Mouse (Mus musculus): ENCODE measurements around the gene Dll4. TPM values are rescaled to one million over a fixed set of nuclear protein-coding genes. Genes with fewer than 3 reads are reported as not detected.

Dll4 gene
- polyA plus RNA-seq, 1 experiment, result 17.0 TPM

DNA sequence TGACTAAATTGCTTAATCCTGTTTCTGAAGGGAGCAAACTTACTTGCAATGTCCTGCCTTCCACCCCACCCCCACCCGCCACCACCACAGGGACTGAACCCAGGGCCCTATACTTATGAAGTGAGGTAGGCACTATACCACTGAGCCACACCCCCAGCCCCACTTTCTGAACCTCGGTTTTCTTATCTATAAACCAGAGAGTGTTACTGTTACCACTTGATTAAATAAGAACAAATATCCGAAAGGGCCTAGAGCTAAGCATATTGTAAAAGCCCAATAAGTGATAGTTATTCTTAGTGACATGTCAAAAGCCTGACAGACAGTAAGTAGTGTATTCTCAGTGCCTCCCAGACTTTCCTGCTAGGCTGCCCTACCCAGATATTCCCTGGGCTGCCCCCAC lies 21.2 kb upstream of the Dll4 start:
- DNase-seq (ENCODE audit: low read depth, low spot score), result no peak
- WGBS, result 67% methylated on average over 3 of the region's 3 CpGs

DNA sequence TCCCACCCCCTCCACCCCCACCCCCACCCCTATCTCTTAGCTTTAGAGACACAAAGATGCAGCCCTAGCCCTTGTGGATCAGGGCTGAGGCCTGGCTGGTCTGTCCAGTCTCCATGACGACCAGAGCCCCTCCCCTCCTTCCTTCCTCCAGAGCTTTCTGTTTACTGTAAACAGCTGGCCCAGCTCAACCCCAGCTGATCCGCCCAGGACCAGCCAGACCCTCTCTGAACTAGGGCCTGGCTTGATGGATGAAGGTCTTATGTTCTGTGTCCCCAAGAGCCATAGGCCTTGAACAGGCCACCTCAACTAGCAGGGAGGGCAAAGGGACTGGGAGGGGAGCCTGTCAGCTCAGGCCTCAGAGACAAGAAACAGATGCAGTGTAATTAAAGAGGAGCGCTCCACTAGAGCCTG lies 20.8 kb upstream of the Dll4 start:
- 54% methylated on average over 3 of the region's 3 CpGs for WGBS
- DNase-seq (ENCODE audit: low read depth, low spot score), result no peak

DNA sequence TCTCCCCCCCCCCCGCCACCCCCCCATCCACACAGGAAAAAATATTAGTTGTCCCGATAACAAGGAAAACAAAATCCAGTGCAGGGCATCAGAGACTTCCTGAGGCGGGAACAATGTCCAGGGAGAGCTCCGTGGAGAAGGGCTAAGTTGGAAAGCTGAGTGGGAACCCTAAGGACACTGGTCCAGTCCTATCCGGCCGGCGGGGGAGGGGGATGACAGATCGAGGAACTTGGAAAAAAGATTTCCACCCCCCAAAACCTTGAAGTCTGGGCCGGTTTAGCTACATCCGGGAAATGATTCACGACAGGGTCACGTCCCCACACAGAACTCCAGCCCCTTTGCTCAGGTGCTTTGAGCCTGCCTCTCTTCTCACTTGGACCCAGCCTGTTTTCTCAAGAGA lies 14.0 kb upstream of the Dll4 start:
- 67% methylated on average over 12 of the region's 12 CpGs for WGBS
- no peak for DNase-seq (ENCODE audit: low read depth, low spot score)

DNA sequence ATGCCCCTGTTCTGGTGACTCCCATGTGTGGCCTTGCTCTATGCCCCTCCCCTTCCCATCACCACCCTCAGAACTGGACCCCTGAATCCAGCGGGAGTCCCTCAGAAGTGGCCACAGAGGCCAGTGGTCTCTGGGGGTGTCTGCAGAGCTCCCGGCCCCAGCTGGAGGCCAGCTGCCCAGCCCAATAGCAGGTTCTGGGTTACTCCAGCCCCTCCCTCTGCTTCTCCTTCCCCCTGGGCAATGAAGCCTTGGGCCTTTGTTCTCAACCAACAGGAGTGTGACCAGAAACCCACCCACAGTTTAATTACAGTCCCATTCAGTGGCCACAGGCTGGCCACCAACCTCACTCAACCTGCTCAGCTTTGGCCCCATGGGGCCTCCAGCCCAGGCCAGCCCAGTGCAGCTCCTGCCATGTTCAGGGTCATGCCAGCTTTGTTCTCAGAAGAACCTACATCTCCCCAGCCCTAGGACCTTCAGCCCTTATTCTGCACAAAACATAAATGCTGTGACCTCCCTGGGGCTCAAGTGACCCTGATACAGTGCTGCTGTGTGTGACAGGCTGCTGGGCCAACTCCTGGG lies 13.1 kb upstream of the Dll4 start:
- DNase-seq (ENCODE audit: low read depth, low spot score), result no peak
- WGBS, result 74% methylated on average over 2 of the region's 2 CpGs

DNA sequence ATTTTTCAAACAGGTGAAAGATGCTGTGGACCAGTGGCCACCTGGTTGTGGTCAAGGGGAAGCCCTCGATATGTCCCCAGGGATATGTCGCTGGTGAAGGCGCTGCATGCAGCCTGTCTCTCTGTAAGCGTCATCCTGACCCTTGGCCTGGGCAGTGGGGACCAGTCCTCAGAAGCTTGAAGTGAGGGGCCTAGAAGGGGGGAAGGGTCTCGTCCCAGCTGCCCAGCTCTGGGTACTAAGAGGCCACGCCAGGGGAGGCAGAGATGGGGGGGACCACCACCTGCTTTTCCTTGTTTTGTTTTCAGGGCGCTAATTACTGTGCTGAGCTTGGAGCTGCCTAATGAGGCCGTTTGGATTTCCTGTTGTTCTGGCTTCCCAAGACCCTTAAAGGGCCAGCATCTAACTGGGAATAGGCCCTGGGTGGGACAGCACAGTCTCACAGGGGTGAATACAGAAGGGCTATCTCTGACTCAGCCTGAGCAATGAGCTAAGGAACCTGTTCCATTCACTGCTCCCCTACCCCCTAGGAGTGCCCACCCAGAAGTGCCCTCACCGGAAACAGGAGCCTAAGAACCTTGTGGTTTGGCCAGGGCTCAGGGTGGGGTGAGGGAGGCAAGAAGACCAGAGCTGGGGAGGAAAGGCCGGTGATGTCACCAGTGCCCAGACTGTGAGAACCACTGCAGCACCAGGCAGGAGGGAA lies 11.7 kb upstream of the Dll4 start:
- WGBS, result 68% methylated on average over 10 of the region's 10 CpGs
- no peak for DNase-seq (ENCODE audit: low read depth, low spot score)

DNA sequence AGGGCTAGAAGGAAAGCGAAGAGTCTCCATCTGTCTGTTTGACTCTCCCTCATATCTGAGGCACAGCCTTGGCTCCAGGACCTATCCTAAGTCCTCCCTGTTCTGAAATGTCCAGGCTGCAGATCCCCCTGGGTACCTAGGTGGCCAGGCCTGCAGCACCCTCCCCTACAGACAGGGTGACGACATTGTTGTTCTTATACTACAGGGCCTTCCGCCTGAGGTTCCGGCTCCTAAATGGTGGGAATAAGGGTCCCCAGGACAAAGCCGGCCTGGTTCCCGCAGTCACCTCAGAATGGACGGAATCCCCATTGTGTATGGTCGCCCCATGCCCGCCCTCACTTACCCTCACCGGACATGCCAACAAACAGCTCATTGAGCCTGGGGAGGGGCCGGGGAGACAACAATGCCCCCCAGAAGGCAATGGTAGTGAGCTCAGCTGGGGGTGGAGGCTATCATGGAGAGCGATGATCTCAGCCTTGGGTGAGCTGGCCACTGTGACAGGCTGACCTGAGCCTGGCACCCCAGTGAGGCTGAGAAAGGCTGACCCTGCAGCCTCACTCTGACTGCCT lies 10.8 kb upstream of the Dll4 start:
- WGBS, result 88% methylated on average over 12 of the region's 12 CpGs
- DNase-seq (ENCODE audit: low read depth, low spot score), result no peak

DNA sequence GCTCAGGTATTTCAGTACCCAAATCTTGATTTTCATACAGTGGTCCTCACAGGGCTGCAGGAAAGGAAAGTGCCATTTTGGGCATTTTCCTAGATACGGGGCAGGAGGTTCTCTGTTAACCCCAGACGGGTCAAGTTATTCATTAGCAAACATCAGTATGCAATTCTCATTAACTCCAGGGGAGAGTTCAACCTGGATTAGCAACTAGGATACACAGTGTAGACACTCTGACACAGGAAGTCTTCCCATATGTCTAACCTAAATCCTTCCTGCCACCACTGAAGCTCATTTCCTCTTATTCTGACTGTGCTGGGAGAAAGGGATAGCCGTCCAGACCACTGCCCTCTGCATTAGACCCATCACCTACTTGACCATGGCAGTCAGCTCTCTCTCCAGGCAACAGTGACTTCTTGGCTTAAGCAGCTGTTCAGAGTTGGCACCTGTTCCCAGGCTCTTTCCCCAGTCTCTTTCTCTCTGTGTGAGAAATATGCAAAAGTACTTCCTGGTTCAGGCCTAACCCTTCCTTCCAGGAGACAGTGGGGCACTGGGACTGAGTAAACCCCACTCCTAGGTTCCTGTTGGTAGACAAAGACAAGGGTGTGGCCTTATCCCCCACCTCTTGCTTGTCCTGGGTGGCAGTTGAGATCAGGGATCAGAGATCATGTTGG lies 7.4 kb upstream of the Dll4 start:
- no peak for DNase-seq (ENCODE audit: low read depth, low spot score)
- 26% methylated on average over 3 of the region's 3 CpGs for WGBS

DNA sequence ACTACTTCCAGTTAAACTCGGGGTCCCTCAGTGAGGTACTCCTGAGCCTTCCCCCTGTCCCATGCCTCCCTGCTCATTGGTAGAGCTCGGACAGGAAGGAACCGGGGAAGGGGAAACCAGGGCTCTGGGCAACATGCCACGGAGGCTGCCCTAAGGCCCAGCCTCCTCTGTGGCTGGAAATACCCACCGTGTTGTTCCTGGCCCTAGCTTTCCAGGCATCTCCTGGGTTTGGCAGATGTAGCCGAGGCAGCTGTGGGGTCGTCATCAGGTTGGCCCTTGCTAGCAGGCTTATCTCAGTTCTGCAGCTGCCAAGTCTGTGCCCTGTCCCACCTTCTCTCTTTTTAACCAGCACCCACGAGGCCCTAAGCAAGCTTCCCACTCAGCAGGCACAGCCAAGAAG lies 5.0 kb upstream of the Dll4 start:
- 59% methylated on average over 8 of the region's 8 CpGs for WGBS
- no peak for DNase-seq (ENCODE audit: low read depth, low spot score)

DNA sequence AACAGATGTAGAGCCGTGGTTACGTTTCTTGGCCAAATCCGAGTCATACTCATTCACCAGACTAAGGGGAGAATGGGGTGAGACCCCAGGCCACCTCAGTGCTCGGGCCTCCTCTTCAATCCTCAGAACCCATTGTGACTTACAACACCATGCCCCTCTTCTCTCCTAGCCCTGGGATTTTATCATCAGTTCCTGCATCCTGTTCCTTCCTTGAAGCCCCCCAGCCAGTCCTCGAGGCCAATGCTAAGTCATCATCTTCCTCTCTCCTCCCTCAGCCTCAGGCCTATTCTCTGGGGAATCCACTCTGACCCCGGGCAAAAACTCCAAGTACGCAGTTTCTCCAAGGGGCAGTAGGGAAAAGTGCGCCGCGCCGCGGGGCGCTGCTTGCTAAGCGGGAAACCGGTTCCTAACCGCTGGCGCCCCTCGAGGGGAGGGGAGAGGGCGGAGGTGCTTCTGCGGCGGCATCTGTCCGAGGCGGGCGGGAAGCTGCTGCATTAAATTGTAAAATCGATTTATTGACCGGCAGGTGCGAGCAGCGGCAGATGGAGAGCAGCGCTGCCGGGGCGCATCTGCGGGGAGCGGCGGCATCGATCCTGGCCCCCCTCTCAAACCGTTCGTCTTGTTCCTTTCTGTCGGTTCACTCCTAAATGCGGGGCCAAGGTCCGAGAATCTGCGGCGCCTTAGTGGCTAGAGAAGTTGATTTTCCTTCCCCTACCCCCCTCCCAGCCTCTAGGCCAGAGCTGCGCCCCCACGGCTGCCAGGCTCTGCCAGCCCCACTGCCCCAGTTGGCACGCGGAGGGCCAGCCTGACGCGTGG lies 3.6 kb upstream of the Dll4 start:
- DNase-seq (ENCODE audit: low read depth, low spot score), result no peak
- WGBS, result 10% methylated on average over 48 of the region's 48 CpGs

DNA sequence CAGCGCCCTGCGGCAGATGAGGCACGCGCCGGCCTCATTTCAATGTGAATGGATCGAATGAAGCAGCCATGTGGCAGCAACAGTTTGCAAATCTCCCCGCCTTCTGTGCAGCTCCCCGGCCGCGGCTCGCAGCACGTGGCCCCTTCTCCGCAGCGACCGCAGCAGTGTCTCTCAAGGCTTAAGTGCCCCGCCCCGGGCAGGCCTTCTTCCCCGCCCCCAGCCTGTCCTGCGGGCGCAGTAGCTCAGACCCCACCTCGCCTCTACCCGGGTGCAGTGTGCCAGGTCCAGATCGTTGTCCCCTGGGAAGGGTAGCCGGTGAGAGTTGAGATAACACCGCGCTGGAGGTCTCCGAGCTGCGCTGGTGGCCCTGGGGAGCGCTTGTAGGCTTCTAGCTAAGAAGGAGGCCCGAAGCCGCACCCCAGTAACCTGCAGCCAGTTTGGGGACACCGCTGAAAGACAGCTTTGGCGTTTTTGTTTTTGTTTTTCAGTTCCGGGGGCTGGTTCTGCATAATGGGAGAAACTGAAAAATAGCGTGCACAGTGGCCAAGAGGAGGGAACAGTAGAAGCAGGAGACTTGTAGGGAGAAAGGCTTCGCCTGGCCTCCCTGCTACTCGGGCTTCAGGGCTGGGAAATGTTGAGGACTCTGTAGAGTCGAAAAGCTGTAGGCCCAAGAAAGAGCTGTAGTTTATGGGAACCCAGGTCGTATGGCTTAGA lies 2.8 kb upstream of the Dll4 start:
- no peak for DNase-seq (ENCODE audit: low read depth, low spot score)
- WGBS, result 36% methylated on average over 39 of the region's 39 CpGs

DNA sequence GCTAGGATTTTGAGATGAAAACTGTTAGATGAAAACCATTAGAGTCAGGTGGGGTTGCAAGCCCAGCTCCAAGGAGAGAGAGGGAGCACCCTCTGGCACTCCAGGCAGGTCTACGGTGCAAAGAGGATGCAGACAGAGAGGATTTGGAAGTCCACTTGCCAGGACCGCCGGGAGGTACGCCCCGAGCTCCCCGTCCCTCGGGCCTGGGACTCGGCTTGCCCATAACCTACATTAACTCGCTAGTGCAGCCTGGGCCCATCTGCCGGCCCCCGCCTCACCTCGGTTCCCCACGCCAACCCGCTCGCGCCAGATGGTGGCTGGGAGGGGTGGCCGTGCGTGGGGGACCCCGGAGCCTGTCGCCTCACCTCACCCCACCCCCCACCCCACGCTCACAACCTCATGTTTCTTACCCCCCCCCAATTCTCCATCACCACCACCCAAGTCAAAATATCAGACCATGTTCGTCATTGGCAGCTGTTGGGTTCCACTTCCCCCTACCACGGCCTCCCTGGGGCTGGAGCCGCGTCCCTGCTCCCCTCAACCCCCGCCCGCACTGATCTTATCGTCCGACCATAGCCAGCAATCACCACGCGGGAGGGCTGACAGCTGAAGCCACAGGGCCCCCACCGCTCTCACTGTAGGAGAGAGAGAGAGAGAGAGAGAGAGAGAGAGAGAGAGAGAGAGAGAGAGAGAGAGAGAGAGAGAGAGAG lies 1.6 kb upstream of the Dll4 start:
- no peak for DNase-seq (ENCODE audit: low read depth, low spot score)
- WGBS, result 49% methylated on average over 32 of the region's 32 CpGs

DNA sequence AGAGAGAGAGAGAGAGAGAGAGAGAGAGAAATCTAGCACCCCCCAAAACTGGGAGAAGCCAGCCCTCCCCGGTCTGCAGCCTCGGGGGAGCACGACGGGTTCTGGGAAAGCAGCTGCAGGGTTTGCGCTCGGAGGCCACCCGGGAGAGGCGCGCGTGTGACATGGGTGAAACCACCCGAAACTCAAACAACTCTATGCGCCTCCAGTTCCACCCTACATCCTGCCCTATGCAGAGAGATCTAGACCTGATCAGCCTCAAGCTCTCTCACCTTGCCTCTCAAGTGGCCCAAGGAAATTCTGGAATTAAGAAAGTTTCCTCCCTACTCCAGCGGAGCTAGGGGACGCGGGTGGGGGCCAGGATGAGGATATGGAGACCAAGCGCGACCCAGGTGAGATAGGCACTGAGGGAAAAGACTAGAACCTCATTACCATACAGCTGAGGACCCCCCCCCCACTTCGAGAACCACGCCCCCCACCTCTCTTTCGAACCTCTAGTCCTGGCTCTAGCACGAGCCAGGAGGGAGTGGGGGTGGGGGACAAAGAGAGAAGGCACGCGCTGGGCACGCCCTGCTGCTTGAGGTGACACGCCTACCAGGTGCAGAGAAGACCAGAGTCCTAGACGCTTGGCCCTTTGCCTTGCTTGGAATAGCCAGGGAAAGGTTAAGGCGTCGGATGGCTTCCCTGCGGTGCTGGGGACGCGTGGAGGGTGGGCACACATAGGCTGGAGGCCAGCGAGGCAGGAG lies 837 bp upstream of the Dll4 start:
- no peak for DNase-seq (ENCODE audit: low read depth, low spot score)
- WGBS, result 1% methylated on average over 32 of the region's 32 CpGs

DNA sequence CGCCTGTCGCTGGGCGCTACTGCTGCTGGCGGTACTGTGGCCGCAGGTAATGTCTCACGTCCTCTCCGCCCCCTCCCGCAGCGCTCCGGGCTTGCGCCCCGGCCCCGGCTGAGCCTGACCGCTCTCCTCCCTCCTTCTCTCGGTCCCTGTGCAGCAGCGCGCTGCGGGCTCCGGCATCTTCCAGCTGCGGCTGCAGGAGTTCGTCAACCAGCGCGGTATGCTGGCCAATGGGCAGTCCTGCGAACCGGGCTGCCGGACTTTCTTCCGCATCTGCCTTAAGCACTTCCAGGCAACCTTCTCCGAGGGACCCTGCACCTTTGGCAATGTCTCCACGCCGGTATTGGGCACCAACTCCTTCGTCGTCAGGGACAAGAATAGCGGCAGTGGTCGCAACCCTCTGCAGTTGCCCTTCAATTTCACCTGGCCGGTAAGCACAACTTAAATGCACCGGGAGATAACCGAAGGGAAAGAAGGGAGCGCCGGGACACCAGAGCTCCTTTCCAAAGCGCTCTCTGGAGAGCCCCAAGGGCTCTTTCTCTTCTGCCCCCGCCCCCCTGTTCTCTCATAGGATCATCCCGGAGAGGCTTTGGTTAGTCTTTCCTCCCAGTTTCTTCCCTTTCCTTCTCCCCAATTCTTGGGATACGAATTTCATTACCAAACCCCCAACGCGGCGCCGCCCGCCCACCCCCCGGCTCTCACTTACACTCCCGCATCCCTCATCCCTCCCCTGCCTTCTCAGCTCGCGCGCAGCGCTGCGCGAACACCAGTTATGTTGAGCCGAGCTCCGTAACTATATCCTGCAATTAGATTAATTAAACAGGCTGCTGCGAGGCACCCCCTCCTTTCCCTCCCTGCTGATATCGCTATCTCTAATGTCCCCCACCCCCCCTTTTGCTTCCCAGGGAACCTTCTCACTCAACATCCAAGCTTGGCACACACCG lies 847 bp downstream of the Dll4 start:
- DNase-seq (ENCODE audit: low read depth, low spot score), result no peak
- WGBS, result 1% methylated on average over 61 of the region's 61 CpGs

DNA sequence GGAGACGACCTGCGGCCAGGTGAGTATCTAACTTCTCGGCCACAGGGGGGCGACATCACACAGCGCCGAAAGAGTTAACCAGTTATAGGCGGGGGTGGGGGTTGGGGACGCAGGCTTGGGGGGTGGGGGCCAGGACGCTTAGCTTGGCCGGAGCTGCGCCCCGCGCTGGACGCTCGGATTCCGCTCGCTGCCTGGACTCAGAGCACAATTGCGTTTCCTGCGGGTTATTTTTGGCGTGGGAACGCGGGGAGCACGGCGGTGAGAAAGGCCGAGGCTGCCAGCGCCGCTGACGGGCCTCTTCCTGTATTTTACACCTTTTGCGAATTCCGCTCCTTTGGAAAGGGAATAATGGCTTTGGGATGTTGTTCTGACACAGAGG lies 1.5 kb downstream of the Dll4 start:
- DNase-seq (ENCODE audit: low read depth, low spot score), result no peak
- under 1% methylated on average over 30 of the region's 30 CpGs for WGBS

DNA sequence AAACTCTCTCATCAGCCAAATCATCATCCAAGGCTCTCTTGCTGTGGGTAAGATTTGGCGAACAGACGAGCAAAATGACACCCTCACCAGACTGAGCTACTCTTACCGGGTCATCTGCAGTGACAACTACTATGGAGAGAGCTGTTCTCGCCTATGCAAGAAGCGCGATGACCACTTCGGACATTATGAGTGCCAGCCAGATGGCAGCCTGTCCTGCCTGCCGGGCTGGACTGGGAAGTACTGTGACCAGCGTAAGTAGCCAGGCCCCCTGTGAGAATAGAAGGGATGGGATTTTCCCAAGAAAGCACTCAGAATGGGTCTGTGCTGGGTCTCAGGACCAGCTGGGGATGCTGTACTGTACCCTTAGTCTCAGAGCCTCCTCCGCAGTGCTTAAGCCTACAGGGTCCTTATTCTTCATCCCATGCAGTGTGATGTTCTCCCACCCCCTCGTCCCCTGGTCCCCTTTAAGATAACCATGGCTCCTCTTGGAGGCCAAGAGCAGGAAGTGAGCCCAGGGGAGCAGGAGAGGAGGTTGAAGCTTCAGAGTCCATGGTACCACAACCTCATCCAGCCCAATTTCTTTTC lies 2.5 kb downstream of the Dll4 start:
- no peak for DNase-seq (ENCODE audit: low read depth, low spot score)
- WGBS, result 63% methylated on average over 11 of the region's 11 CpGs

DNA sequence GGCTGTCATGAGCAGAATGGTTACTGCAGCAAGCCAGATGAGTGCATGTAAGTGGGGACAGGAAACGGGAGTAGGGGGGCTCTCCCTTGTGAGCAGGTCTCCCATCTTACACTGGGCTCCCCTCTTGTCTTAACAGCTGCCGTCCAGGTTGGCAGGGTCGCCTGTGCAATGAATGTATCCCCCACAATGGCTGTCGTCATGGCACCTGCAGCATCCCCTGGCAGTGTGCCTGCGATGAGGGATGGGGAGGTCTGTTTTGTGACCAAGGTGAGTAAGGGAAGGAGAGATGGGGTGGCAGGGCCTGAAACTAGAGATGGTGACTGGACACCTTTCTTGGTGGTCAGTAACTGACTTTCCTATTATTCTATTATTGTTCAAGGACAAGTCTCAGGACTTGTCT lies 3.0 kb downstream of the Dll4 start:
- WGBS, result 29% methylated on average over 5 of the region's 5 CpGs

More for the DNA sequence above, 3.0 kb downstream of the Dll4 start:
- DNase-seq (ENCODE audit: low read depth, low spot score), result no peak

All from large intestine, adult 2 months (tissue).